Mouse (Mus musculus): ENCODE results near the gene Gnl2. TPM values are rescaled to one million over a fixed set of nuclear protein-coding genes. Genes with fewer than 3 reads are reported as not detected.

The Gnl2 gene
- polyA plus RNA-seq, 1 experiment from 2014 or later = 36.1 TPM

GRCm38 (mm10) chr4:124972316-124972715 lies 44.1 kb upstream of the Gnl2 start:
- Histone ChIP-seq H3K36me3 (ENCODE audit: control insufficient read depth, insufficient read depth, low read length) (no peaks in the 10 kb centered on the region), H3K27me3 (ENCODE audit: control insufficient read depth, insufficient read depth, low read length) (no peaks in the 10 kb centered on the region), H3K9me3 (ENCODE audit: control insufficient read depth, low read length) (no peaks in the 10 kb centered on the region), H3K4me1 (replicated peaks; ENCODE audit: control insufficient read depth, insufficient read depth) (no peaks in the 10 kb centered on the region), H3K4me2 (replicated peaks; ENCODE audit: low read depth) (no peak overlapping the region), H3K27ac (replicated peaks) (no peak overlapping the region), H3K9ac (ENCODE audit: low read length) (no peak overlapping the region), H3K4me3 (ENCODE audit: low read depth, low read length) (no peak overlapping the region)
- no peak for DNase-seq (ENCODE audit: low spot score)
- no peak for ATAC-seq (ENCODE audit: low FRiP score, low TSS enrichment)
- TF ChIP-seq CTCF (IDR thresholded peaks at IDR 0.05; ENCODE audit: low read depth) (no peak), EP300 (optimal IDR thresholded peaks at IDR 0.05) (no peak)
- 52% methylated on average over 9 of the region's 9 CpGs for WGBS

- H3K9ac ChIP-seq (ENCODE audit: low read length) = no peak overlapping the region
- H3K36me3 ChIP-seq (ENCODE audit: control insufficient read depth, insufficient read depth, low read length) = no peaks in the 10 kb centered on the region
- ATAC-seq (ENCODE audit: low FRiP score, low TSS enrichment) (no peak), DNase-seq (ENCODE audit: low spot score) (no peak)
- TF ChIP-seq CTCF (IDR thresholded peaks at IDR 0.05; ENCODE audit: low read depth) (no peak), EP300 (optimal IDR thresholded peaks at IDR 0.05) (no peak)
- no peak overlapping the region for H3K4me3 ChIP-seq (ENCODE audit: low read depth, low read length)
- H3K4me1 ChIP-seq (replicated peaks; ENCODE audit: control insufficient read depth, insufficient read depth) = no peaks in the 10 kb centered on the region
- no peaks in the 10 kb centered on the region for H3K27me3 ChIP-seq (ENCODE audit: control insufficient read depth, insufficient read depth, low read length)
- no peak overlapping the region for H3K27ac ChIP-seq (replicated peaks)
- WGBS = 65% methylated on average over 2 of the region's 2 CpGs
- H3K9me3 ChIP-seq (ENCODE audit: control insufficient read depth, low read length) = no peaks in the 10 kb centered on the region
- H3K4me2 ChIP-seq (replicated peaks; ENCODE audit: low read depth) = no peak overlapping the region
These were observed 43.1 kb upstream of the Gnl2 start for GRCm38 (mm10) chr4:124973296-124973695.

- no peak overlapping the region for H3K9ac ChIP-seq (ENCODE audit: low read length)
- TF ChIP-seq CTCF (IDR thresholded peaks at IDR 0.05; ENCODE audit: low read depth) = no peak
- TF ChIP-seq EP300 (optimal IDR thresholded peaks at IDR 0.05) = no peak
- peak; percentile 38; the same call in 1 of the 2 replicates for ATAC-seq (ENCODE audit: low FRiP score, low TSS enrichment)
- no peak overlapping the region for H3K27ac ChIP-seq (replicated peaks)
- WGBS = 26% methylated on average over 5 of the region's 5 CpGs
- DNase-seq (ENCODE audit: low spot score) = peak; percentile 72
- no peak overlapping the region for H3K4me2 ChIP-seq (replicated peaks; ENCODE audit: low read depth)
- H3K4me3 ChIP-seq (ENCODE audit: low read depth, low read length) = no peak overlapping the region
- no peaks in the 10 kb centered on the region for H3K9me3 ChIP-seq (ENCODE audit: control insufficient read depth, low read length)
- H3K36me3 ChIP-seq (ENCODE audit: control insufficient read depth, insufficient read depth, low read length) = no peaks in the 10 kb centered on the region
- H3K4me1 ChIP-seq (replicated peaks; ENCODE audit: control insufficient read depth, insufficient read depth) = no peaks in the 10 kb centered on the region
- no peaks in the 10 kb centered on the region for H3K27me3 ChIP-seq (ENCODE audit: control insufficient read depth, insufficient read depth, low read length)
These were observed 38.2 kb upstream of the Gnl2 start for GRCm38 (mm10) chr4:124978201-124978600.

- H3K4me2 ChIP-seq (replicated peaks; ENCODE audit: low read depth) = no peak overlapping the region
- no peaks in the 10 kb centered on the region for H3K9me3 ChIP-seq (ENCODE audit: control insufficient read depth, low read length)
- no peaks in the 10 kb centered on the region for H3K36me3 ChIP-seq (ENCODE audit: control insufficient read depth, insufficient read depth, low read length)
- H3K27me3 ChIP-seq (ENCODE audit: control insufficient read depth, insufficient read depth, low read length) = peaks cover 13% of the 10 kb centered on the region
- H3K4me1 ChIP-seq (replicated peaks; ENCODE audit: control insufficient read depth, insufficient read depth) = no peaks in the 10 kb centered on the region
- no peak overlapping the region for H3K27ac ChIP-seq (replicated peaks)
- 18% methylated on average over 9 of the region's 9 CpGs for WGBS
- TF ChIP-seq EP300 (optimal IDR thresholded peaks at IDR 0.05) (no peak), CTCF (IDR thresholded peaks at IDR 0.05; ENCODE audit: low read depth) (peak; percentile 59)
- H3K9ac ChIP-seq (ENCODE audit: low read length) = no peak overlapping the region
- peak; percentile 38 for DNase-seq (ENCODE audit: low spot score)
- no peak for ATAC-seq (ENCODE audit: low FRiP score, low TSS enrichment)
- no peak overlapping the region for H3K4me3 ChIP-seq (ENCODE audit: low read depth, low read length)
These were observed 32.4 kb upstream of the Gnl2 start for GRCm38 (mm10) chr4:124983893-124984526.

- H3K9ac ChIP-seq (ENCODE audit: low read length) = no peak overlapping the region
- 7% methylated on average over 18 of the region's 18 CpGs for WGBS
- H3K4me1 ChIP-seq (replicated peaks; ENCODE audit: control insufficient read depth, insufficient read depth) = no peaks in the 10 kb centered on the region
- peaks cover 14% of the 10 kb centered on the region for H3K27me3 ChIP-seq (ENCODE audit: control insufficient read depth, insufficient read depth, low read length)
- 0 out of 2 replicates have a peak overlapping the region, but pooled peaks have one; percentile 8 for H3K4me2 ChIP-seq (replicated peaks; ENCODE audit: low read depth)
- no peaks in the 10 kb centered on the region for H3K36me3 ChIP-seq (ENCODE audit: control insufficient read depth, insufficient read depth, low read length)
- H3K9me3 ChIP-seq (ENCODE audit: control insufficient read depth, low read length) = no peaks in the 10 kb centered on the region
- no peak overlapping the region for H3K4me3 ChIP-seq (ENCODE audit: low read depth, low read length)
- ATAC-seq (ENCODE audit: low FRiP score, low TSS enrichment) = 0 out of 2 replicates have a peak, but pooled peaks have one; percentile 25
- no peak overlapping the region for H3K27ac ChIP-seq (replicated peaks)
- no peak for DNase-seq (ENCODE audit: low spot score)
- TF ChIP-seq EP300 (optimal IDR thresholded peaks at IDR 0.05) = no peak
- TF ChIP-seq CTCF (IDR thresholded peaks at IDR 0.05; ENCODE audit: low read depth) = no peak
These were observed 31.3 kb upstream of the Gnl2 start for GRCm38 (mm10) chr4:124984871-124985670.

Measured in stomach, postnatal 0 days (tissue).